Mouse (Mus musculus): Measurements from ENCODE around the gene Dnajc7. TPM values are rescaled to one million over a fixed set of nuclear protein-coding genes. Genes with fewer than 3 reads are reported as not detected.

Dnajc7 gene
- polyA plus RNA-seq (2014; fragmentation: Illumina TruSeq; extraction: RNeasy Lipid Tissue Mini Kit (QIAGEN cat#74804)) = 139 TPM

GRCm38 (mm10) chr11:100619982-100620381, at the start of gene Dnajc7:
Dnajc7 (minus strand) TSS chr11:100620168.

GRCm38 (mm10) chr11:100618761-100619484, 1.0 kb downstream of the Dnajc7 start, which contains the start of gene Nkiras2:
Nkiras2 (plus strand) TSS chr11:100619244.

GRCm38 (mm10) chr11:100574708-100575483, 45.1 kb downstream of the Dnajc7 start, which contains the start of gene Cnp:
Cnp (plus strand) TSS chr11:100574904.

GRCm38 (mm10) chr11:100544832-100545745, 74.9 kb downstream of the Dnajc7 start, which contains the start of gene Ttc25:
Ttc25 (plus strand) TSS chr11:100545607.

Other genes with a start within 250 kb of the Dnajc7 start
- 1.7 TPM for gene Jup, start 222.4 kb downstream of the Dnajc7 start, polyA plus RNA-seq (2014; fragmentation: Illumina TruSeq; extraction: RNeasy Lipid Tissue Mini Kit (QIAGEN cat#74804))
- gene P3h4, start 205.3 kb downstream of the Dnajc7 start, polyA plus RNA-seq (2014; fragmentation: Illumina TruSeq; extraction: RNeasy Lipid Tissue Mini Kit (QIAGEN cat#74804)) = 5.7 TPM
- 6.8 TPM for gene Fkbp10, start 204.5 kb downstream of the Dnajc7 start, polyA plus RNA-seq (2014; fragmentation: Illumina TruSeq; extraction: RNeasy Lipid Tissue Mini Kit (QIAGEN cat#74804))
- 46.1 TPM for gene Nt5c3b, start 178.4 kb downstream of the Dnajc7 start, polyA plus RNA-seq (2014; fragmentation: Illumina TruSeq; extraction: RNeasy Lipid Tissue Mini Kit (QIAGEN cat#74804))
- gene Klhl10, start 178.3 kb downstream of the Dnajc7 start, polyA plus RNA-seq (2014; fragmentation: Illumina TruSeq; extraction: RNeasy Lipid Tissue Mini Kit (QIAGEN cat#74804)) = 0.46 TPM
- gene Klhl11, start 147.4 kb downstream of the Dnajc7 start, polyA plus RNA-seq (2014; fragmentation: Illumina TruSeq; extraction: RNeasy Lipid Tissue Mini Kit (QIAGEN cat#74804)) = 43.0 TPM
- 125 TPM for gene Acly, start 92.2 kb downstream of the Dnajc7 start, polyA plus RNA-seq (2014; fragmentation: Illumina TruSeq; extraction: RNeasy Lipid Tissue Mini Kit (QIAGEN cat#74804))
- 0.86 TPM for gene Ttc25, start 74.6 kb downstream of the Dnajc7 start, polyA plus RNA-seq (2014; fragmentation: Illumina TruSeq; extraction: RNeasy Lipid Tissue Mini Kit (QIAGEN cat#74804))
- 5.8 TPM for gene Cnp, start 45.3 kb downstream of the Dnajc7 start, polyA plus RNA-seq (2014; fragmentation: Illumina TruSeq; extraction: RNeasy Lipid Tissue Mini Kit (QIAGEN cat#74804))
- gene Nkiras2, start 924 bp downstream of the Dnajc7 start, polyA plus RNA-seq (2014; fragmentation: Illumina TruSeq; extraction: RNeasy Lipid Tissue Mini Kit (QIAGEN cat#74804)) = 2.5 TPM
- gene Zfp385c, start 72.3 kb upstream of the Dnajc7 start, polyA plus RNA-seq (2014; fragmentation: Illumina TruSeq; extraction: RNeasy Lipid Tissue Mini Kit (QIAGEN cat#74804)) = 0.17 TPM
- gene Dhx58, start 84.1 kb upstream of the Dnajc7 start, polyA plus RNA-seq (2014; fragmentation: Illumina TruSeq; extraction: RNeasy Lipid Tissue Mini Kit (QIAGEN cat#74804)) = 0.60 TPM
- gene Kat2a, start 92.3 kb upstream of the Dnajc7 start, polyA plus RNA-seq (2014; fragmentation: Illumina TruSeq; extraction: RNeasy Lipid Tissue Mini Kit (QIAGEN cat#74804)) = 2.3 TPM
- gene Hspb9, start 93.7 kb upstream of the Dnajc7 start, polyA plus RNA-seq (2014; fragmentation: Illumina TruSeq; extraction: RNeasy Lipid Tissue Mini Kit (QIAGEN cat#74804)) = not detected
- gene Rab5c, start 118.0 kb upstream of the Dnajc7 start, polyA plus RNA-seq (2014; fragmentation: Illumina TruSeq; extraction: RNeasy Lipid Tissue Mini Kit (QIAGEN cat#74804)) = 29.9 TPM
- not detected for gene Kcnh4, start 139.8 kb upstream of the Dnajc7 start, polyA plus RNA-seq (2014; fragmentation: Illumina TruSeq; extraction: RNeasy Lipid Tissue Mini Kit (QIAGEN cat#74804))
- not detected for gene Hcrt, start 142.8 kb upstream of the Dnajc7 start, polyA plus RNA-seq (2014; fragmentation: Illumina TruSeq; extraction: RNeasy Lipid Tissue Mini Kit (QIAGEN cat#74804))
- 1.3 TPM for gene Ghdc, start 150.8 kb upstream of the Dnajc7 start, polyA plus RNA-seq (2014; fragmentation: Illumina TruSeq; extraction: RNeasy Lipid Tissue Mini Kit (QIAGEN cat#74804))
- 8.5 TPM for gene Stat5b, start 230.6 kb upstream of the Dnajc7 start, polyA plus RNA-seq (2014; fragmentation: Illumina TruSeq; extraction: RNeasy Lipid Tissue Mini Kit (QIAGEN cat#74804))
- gene Stat5a, start 239.2 kb upstream of the Dnajc7 start, polyA plus RNA-seq (2014; fragmentation: Illumina TruSeq; extraction: RNeasy Lipid Tissue Mini Kit (QIAGEN cat#74804)) = 5.4 TPM

Measured in ovary, adult 10 weeks (tissue).